Mouse (Mus musculus) hindbrain, embryonic 15.5 days (tissue): ENCODE results near the gene CT030661.1. TPM values are rescaled to one million over a fixed set of nuclear protein-coding genes. Genes with fewer than 3 reads are reported as not detected.
A peak's percentile ranks its signal among the peaks of the same experiment; 100 is the strongest.
"Not testable (repeated sequence)": the region's sequence is repeated elsewhere in the genome, so short reads cannot be mapped to it uniquely, and the experiment has no call there.

Experiments
- ATAC-seq: fragments of 200-750 bp; cut with Nextera tagmentation; 2 replicates; pipeline ENCODE4 v1.8.0; 2017; ENCODE audit warnings: low read depth, moderate number of reproducible peaks, moderate TSS enrichment; ENCODE audit not compliant: low FRiP score
- H3K27ac ChIP-seq: fragments of 300-500 bp; sonication (generic); replicated peaks from 2 replicates; pipeline ENCODE4 v1.5.1; 2015; ENCODE audit warnings: mild to moderate bottlenecking, inconsistent platforms
- H3K27me3 ChIP-seq: fragments of 300-500 bp; sonication (generic); 2 replicates; pipeline ENCODE4 v1.6.1; 2015; ENCODE audit warnings: control low read depth, inconsistent platforms
- H3K36me3 ChIP-seq: fragments of 300-500 bp; sonication (generic); 2 replicates; pipeline ENCODE4 v1.6.1; 2015; ENCODE audit warnings: control low read depth, inconsistent platforms
- H3K4me1 ChIP-seq: fragments of 300-500 bp; sonication (generic); replicated peaks from 2 replicates; pipeline ENCODE4 v1.6.1; 2015; ENCODE audit warnings: control low read depth, inconsistent platforms
- H3K4me2 ChIP-seq: fragments of 300-500 bp; sonication (generic); 2 replicates; pipeline ENCODE4 v1.6.1; 2015; ENCODE audit warnings: moderate library complexity, mild to moderate bottlenecking, inconsistent platforms
- H3K4me3 ChIP-seq: fragments of 300-500 bp; sonication (generic); 2 replicates; pipeline ENCODE4 v1.5.1; 2015; ENCODE audit warnings: mild to moderate bottlenecking, inconsistent platforms
- H3K9ac ChIP-seq: fragments of 300-500 bp; sonication (generic); 2 replicates; pipeline ENCODE4 v1.6.1; 2015; ENCODE audit warnings: inconsistent platforms
- H3K9me3 ChIP-seq: fragments of 300-500 bp; sonication (generic); 2 replicates; pipeline ENCODE4 v1.6.1; 2016; ENCODE audit warnings: control low read depth, inconsistent platforms
- WGBS: fragments of 180-500 bp; shearing (Covaris S2); methylation state at CpG from one replicate; pipeline ENCODE4 v1.1.7; 2015; 5-methylcytosine and 5-hydroxymethylcytosine counted together
- polyA plus RNA-seq: library from polyadenylated mRNA; unstranded; fragments of >200 nt; fragmentation: Nextera tagmentation; extraction: Ambion mirVana; gene quantifications from 2 replicates; pipeline ENCODE4 v1.2.1, GENCODE M21; 2015

The CT030661.1 gene
- 10.8 and 11.0 TPM in 2 replicates for polyA plus RNA-seq

DNA sequence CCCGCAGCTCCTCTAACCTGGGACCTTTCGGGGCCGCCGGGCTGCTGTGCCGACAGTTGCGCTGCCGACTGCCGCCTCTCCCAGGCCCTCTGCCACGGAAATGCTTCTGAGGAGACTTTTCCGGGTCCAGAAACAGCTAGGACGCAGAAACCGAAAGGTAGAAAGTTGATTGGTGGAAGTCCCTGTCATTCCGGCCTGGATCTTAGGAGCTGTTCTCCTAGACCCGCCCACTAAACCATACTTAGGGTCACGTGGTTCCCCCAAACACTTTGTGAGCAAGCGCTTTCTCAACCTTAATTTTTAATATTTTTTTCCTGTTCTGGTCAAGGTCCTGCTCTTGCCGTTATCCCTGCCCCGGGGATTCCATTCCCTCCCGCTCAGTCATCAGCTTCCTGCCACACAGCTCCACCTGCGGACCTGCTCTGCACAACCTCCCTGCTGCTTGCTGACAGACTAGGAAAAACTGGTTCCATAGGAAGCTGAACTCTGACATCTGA, at the start of gene CT030661.1:
CT030661.1 (minus strand) TSS at position 108 of the 497 bp plus-strand sequence.
- H3K27me3 ChIP-seq, H3K4me1 ChIP-seq, H3K36me3 ChIP-seq, H3K9me3 ChIP-seq: not testable (repeated sequence)
- peak; percentile 99 for ATAC-seq
- Histone ChIP-seq H3K4me3 (peak within 1 kb of the TSS; percentile 73), H3K9ac (peak within 1 kb of the TSS; percentile 72), H3K27ac (peak within 1 kb of the TSS; percentile 83), H3K4me2 (peak within 1 kb of the TSS; percentile 64)
- WGBS: 0% methylated on average over 20 of the region's 20 CpGs

DNA sequence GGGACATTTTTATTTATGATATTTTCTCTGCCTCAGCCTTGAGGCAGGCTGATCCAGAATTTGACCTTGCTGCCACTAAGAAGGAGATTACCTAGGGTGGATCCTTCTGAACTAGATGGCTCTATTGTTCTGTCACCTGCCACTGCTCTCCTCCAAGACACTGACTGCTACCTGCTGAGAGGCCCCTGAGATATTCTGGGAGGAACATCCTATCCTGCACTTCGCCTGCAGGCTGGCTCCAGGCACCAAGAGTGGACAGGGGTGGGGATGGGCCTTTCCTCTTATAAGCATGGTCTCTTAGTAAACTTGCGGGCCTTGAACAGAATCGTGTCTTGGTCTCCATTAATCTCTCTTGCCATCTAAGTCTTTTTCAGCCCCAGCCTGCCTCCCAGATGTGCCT, 49.3 kb upstream of the CT030661.1 start:
- no peak for ATAC-seq
- Histone ChIP-seq H3K4me1 (peaks cover 18% of the 10 kb centered on the region), H3K27ac (no peak overlapping the region), H3K9ac (no peak overlapping the region), H3K9me3 (peaks cover 17% of the 10 kb centered on the region; the same call in 1 of the 2 replicates), H3K36me3 (peaks cover 22% of the 10 kb centered on the region), H3K4me2 (no peak overlapping the region), H3K4me3 (no peak overlapping the region), H3K27me3 (no peaks in the 10 kb centered on the region)
- 96% methylated on average over 3 of the region's 3 CpGs for WGBS

DNA sequence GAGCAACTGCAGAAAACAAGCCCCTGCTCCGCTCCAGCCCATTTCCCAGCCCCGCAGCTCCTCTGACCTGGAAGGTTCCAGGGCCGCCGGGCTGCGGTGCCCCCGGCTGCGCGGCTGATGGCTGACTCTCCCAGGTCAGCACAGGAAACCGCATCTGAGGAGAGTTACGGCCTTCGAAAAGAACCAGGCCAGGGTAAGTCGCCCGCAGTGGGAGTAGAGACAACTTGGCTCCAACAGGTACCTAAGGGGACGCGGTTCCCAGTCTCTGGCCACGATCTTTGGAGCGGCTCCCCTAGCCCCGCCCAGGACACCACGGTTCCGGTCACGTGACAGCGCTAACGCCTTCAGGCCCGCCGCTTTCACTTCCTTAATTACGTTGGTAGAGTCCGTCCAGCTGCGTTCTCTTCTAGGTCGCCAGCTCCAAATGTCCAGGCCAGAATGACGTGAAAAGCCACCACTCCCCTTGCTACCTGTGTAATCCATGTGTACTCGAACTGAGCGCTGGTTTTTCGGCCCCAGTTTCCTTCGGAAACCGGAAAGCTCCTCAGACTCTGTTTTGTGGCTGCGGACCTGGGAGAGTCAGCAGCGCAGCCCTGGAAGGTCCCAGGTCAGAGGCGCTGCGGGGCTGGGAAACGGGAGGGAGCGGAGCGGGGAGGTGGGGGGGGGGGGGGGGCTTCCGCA, 46.6 kb upstream of the CT030661.1 start, which contains the start of the genes Zfp944 and Zfp758:
Zfp944 (minus strand) TSS at position 300 of the 681 bp plus-strand sequence.
Zfp758 (plus strand) TSS at position 353 of the 681 bp plus-strand sequence.
- H3K27me3 ChIP-seq, H3K9me3 ChIP-seq: not testable (repeated sequence)
- under 1% methylated on average over 29 of the region's 43 CpGs for WGBS
- ATAC-seq: peak; percentile 98
- H3K4me1 ChIP-seq: peaks cover 18% of the 10 kb centered on the region
- peak within 1 kb of the TSS; percentile 78 for H3K27ac ChIP-seq
- peak within 1 kb of the TSS; percentile 65 for H3K4me3 ChIP-seq
- peak within 1 kb of the TSS; percentile 69 for H3K9ac ChIP-seq
- peaks cover 19% of the 10 kb centered on the region for H3K36me3 ChIP-seq
- H3K4me2 ChIP-seq: peak within 1 kb of the TSS; percentile 56

DNA sequence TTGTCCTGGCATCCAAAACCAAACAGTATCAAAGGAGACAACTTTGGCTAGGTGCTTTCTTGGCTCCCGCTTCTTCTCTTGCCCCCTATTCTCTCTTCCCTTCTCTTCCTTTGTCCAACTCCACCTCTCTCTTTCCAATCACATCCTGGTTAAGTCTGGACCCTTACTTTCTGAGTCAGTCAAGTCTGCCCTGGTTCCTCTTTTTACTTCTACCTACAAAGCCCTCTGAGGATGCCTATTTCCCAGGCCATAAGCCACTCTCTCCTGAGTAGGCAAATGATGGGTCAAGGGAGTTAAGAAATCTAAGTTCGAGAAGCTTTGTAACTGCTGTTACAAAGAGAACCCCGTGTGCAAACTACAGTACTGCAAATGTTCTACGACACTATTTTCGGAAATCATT, 45.9 kb upstream of the CT030661.1 start:
- H3K4me2 ChIP-seq: peak overlapping the region; percentile 56
- peak overlapping the region; percentile 69 for H3K9ac ChIP-seq
- no peak for ATAC-seq
- H3K36me3 ChIP-seq: peaks cover 25% of the 10 kb centered on the region
- 28% methylated on average over 5 of the region's 5 CpGs for WGBS
- no peak overlapping the region for H3K27ac ChIP-seq
- H3K9me3 ChIP-seq: 0 out of 2 replicates have a peak, but pooled peaks cover 4% of the 10 kb centered on the region
- no peaks in the 10 kb centered on the region for H3K27me3 ChIP-seq
- H3K4me3 ChIP-seq: peak overlapping the region; percentile 65
- peaks cover 18% of the 10 kb centered on the region for H3K4me1 ChIP-seq

DNA sequence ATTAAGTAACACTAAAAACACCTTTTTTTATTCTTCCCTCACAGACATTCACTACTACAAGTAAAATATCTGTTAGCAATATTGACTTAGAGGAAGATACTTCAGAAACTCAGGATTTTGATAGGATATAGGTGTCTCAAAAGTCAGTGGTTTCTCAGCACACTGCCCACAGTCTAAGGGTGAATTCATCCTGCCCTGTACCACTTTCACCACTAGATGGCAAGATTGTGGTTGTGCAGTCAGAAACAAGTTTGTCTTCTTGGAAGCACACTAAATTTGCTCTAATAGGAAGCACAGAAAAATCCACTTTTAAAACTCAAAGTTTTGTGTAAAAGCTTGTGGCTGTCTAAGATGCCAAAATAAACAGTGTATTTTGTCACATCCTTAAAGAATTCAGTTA, 38.2 kb upstream of the CT030661.1 start:
- ATAC-seq: no peak
- H3K27me3 ChIP-seq: no peaks in the 10 kb centered on the region
- no peak overlapping the region for H3K27ac ChIP-seq
- H3K4me3 ChIP-seq: no peak overlapping the region
- no peaks in the 10 kb centered on the region for H3K4me1 ChIP-seq
- no peak overlapping the region for H3K4me2 ChIP-seq
- no peak overlapping the region for H3K9ac ChIP-seq
- H3K36me3 ChIP-seq: peaks cover 45% of the 10 kb centered on the region
- H3K9me3 ChIP-seq: no peaks in the 10 kb centered on the region

DNA sequence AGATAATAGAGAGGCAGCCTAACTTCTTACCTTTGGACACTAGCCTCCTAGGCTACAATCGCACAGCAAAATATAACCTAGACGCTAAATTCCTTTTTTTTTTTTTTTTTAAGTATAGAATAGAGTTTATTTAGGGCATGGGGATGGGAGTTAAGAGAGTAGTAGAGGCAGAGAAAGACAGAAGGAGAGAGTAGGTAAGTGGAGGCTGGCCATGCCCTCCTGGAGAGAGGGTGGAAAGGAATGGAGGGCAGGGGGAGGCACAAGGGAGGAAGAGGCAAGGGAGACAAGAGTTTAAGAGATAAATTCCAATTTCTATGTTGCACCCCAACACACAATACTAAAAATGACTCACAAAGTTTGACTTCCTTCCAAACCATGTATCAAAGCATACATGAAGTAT, 610 bp upstream of the CT030661.1 start:
- peak overlapping the region; percentile 73 for H3K4me3 ChIP-seq
- not testable (repeated sequence) for H3K4me1 ChIP-seq, H3K36me3 ChIP-seq, H3K27me3 ChIP-seq, H3K9me3 ChIP-seq
- H3K9ac ChIP-seq: peak overlapping the region; percentile 72
- peak overlapping the region; percentile 83 for H3K27ac ChIP-seq
- WGBS: 11% methylated on average over 2 of the region's 2 CpGs
- ATAC-seq: peak; percentile 49; the same call in 1 of the 2 replicates
- H3K4me2 ChIP-seq: peak overlapping the region; percentile 64

DNA sequence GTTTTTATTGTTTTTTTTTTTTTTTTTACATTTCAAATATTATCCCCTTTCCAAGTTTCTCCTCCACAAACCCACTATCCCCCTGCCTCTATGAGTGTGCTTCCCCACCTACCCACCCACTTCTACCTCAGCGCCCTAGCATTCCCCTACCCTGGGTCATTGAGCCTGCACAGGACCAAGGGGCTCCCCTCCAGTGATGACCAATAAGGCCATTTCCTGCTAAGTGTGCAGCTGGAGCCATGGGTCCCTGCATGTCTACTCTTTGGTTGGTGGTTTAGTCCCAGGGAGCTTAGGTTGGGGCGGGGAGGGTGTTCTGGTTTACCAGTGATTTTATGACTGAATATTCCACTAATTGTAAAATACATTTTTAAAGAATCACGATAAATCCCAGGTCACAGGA, 418 bp downstream of the CT030661.1 start:
- WGBS: 0% methylated on average over 3 of the region's 3 CpGs
- peak overlapping the region; percentile 64 for H3K4me2 ChIP-seq
- H3K27me3 ChIP-seq, H3K9me3 ChIP-seq, H3K36me3 ChIP-seq, H3K4me1 ChIP-seq: not testable (repeated sequence)
- H3K9ac ChIP-seq: peak overlapping the region; percentile 72
- H3K27ac ChIP-seq: peak overlapping the region; percentile 83
- ATAC-seq: peak; percentile 55; the same call in 1 of the 2 replicates
- H3K4me3 ChIP-seq: peak overlapping the region; percentile 73

Other genes with a start within 250 kb of the CT030661.1 start
- 1.5 and 1.9 TPM in 2 replicates for gene Zfp947, start 148.6 kb downstream of the CT030661.1 start, polyA plus RNA-seq
- 3.3 and 3.5 TPM in 2 replicates for gene Zfp994, start 89.2 kb downstream of the CT030661.1 start, polyA plus RNA-seq
- gene Zfp944, start 46.6 kb upstream of the CT030661.1 start, polyA plus RNA-seq: 13.1 and 13.8 TPM in 2 replicates
- gene Zfp758, start 46.6 kb upstream of the CT030661.1 start, polyA plus RNA-seq: 7.6 and 9.9 TPM in 2 replicates
- 32.6 and 35.1 TPM in 2 replicates for gene Zfp946, start 109.4 kb upstream of the CT030661.1 start, polyA plus RNA-seq